Mouse (Mus musculus) kidney, postnatal 0 days (tissue): Measurements from ENCODE around the gene Smurf1. TPM values are rescaled to one million over a fixed set of nuclear protein-coding genes. Genes with fewer than 3 reads are reported as not detected.

Source experiments
- ATAC-seq: fragments of 200-750 bp; cut with Nextera tagmentation; replicated peaks from 2 replicates; pipeline ENCODE4 v1.8.0; 2017; ENCODE audit warnings: low read depth, moderate number of reproducible peaks, moderate TSS enrichment, moderate library complexity; ENCODE audit not compliant: low FRiP score
- DNase-seq: peaks from one replicate; pipeline ENCODE4 v3.0.0-alpha.2; 2016; ENCODE audit warnings: low spot score
- H3K27ac ChIP-seq: fragments of 300-500 bp; sonication (generic); 2 replicates; pipeline ENCODE4 v1.5.1; 2014; ENCODE audit warnings: mild to moderate bottlenecking
- H3K27me3 ChIP-seq: fragments of 300-500 bp; sonication (generic); 2 replicates; pipeline ENCODE4 v1.6.1; 2014; ENCODE audit warnings: low read length, mixed read lengths; ENCODE audit not compliant: insufficient read depth
- H3K36me3 ChIP-seq: fragments of 300-500 bp; sonication (generic); 2 replicates; pipeline ENCODE4 v1.6.1; 2014; ENCODE audit warnings: low read length, mixed read lengths; ENCODE audit not compliant: insufficient read depth
- H3K4me1 ChIP-seq: fragments of 300-500 bp; sonication (generic); replicated peaks from 2 replicates; pipeline ENCODE4 v1.6.1; 2014; ENCODE audit warnings: antibody characterized with exemption, low read length, mixed read lengths; ENCODE audit not compliant: insufficient read depth
- H3K4me2 ChIP-seq: fragments of 300-500 bp; sonication (generic); 2 replicates; pipeline ENCODE4 v1.6.1; 2014; ENCODE audit warnings: mild to moderate bottlenecking, low read length, moderate library complexity, mixed read lengths
- H3K4me3 ChIP-seq: fragments of 300-500 bp; sonication (generic); replicated peaks from 2 replicates; pipeline ENCODE4 v1.5.1; 2014; ENCODE audit warnings: low read depth, low read length
- H3K9ac ChIP-seq: fragments of 300-500 bp; sonication (generic); 2 replicates; pipeline ENCODE4 v1.6.1; 2014; ENCODE audit warnings: low read depth, low read length
- H3K9me3 ChIP-seq: fragments of 300-500 bp; sonication (generic); replicated peaks from 2 replicates; pipeline ENCODE4 v1.6.1; 2016; ENCODE audit warnings: low read length, inconsistent platforms, mixed read lengths
- CTCF ChIP-seq: IDR thresholded peaks from 2 replicates; pipeline ENCODE4 v1.5.1; 2016; ENCODE audit warnings: antibody characterized with exemption, low read depth, mild to moderate bottlenecking, moderate library complexity
- WGBS: fragments of 180-500 bp; shearing (Covaris S2); extraction: QIAGEN DNeasy Blood & Tissue Kit; methylation state at CpG from one replicate; pipeline ENCODE4 v1.1.7; 2014; 5-methylcytosine and 5-hydroxymethylcytosine counted together
- microRNA-seq: library from miRNA; unstranded; fragments of <30 nt; microRNA quantifications from one replicate; pipeline ENCODE4, GENCODE M21; 2016
- polyA plus RNA-seq: library from polyadenylated mRNA; unstranded; fragments of >200 nt; fragmentation: Nextera tagmentation; extraction: Ambion mirVana; gene quantifications from 2 replicates; pipeline ENCODE4 v1.2.1, GENCODE M21; 2015

The Smurf1 gene
- polyA plus RNA-seq, 1 experiment from 2014 or later, result 13.4 TPM

DNA sequence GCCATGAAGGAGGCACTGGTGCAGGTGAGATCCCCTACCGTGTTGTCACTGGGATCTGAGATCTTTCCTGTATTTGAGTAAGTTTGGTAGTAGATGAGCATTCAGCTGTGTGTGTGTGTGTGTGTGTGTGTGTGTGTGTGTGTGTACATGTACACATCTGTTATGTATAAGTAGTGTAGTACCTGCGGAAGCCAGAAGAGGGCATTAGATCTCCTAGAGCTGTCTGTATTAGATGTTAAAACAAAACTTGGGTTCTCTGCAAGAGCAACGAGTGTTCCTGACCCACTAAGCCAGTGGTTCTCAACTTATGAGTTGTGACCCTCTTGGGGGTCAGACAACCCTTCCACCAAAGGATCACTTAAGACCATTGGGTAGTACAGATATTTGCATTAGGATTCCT is 129.5 kb downstream of the Smurf1 start:
- peaks cover 90% of the 10 kb centered on the region for H3K36me3 ChIP-seq
- H3K9me3 ChIP-seq, result no peaks in the 10 kb centered on the region
- H3K4me1 ChIP-seq, result no peaks in the 10 kb centered on the region
- no peak overlapping the region for H3K27ac ChIP-seq
- no peaks in the 10 kb centered on the region for H3K27me3 ChIP-seq
- WGBS, result 93% methylated on average over 3 of the region's 3 CpGs
- no peak overlapping the region for H3K4me2 ChIP-seq
- ATAC-seq (no peak), DNase-seq (peak; percentile 70)
- TF ChIP-seq CTCF, result peak; percentile 56
- H3K4me3 ChIP-seq, result no peak overlapping the region
- H3K9ac ChIP-seq, result no peak overlapping the region

DNA sequence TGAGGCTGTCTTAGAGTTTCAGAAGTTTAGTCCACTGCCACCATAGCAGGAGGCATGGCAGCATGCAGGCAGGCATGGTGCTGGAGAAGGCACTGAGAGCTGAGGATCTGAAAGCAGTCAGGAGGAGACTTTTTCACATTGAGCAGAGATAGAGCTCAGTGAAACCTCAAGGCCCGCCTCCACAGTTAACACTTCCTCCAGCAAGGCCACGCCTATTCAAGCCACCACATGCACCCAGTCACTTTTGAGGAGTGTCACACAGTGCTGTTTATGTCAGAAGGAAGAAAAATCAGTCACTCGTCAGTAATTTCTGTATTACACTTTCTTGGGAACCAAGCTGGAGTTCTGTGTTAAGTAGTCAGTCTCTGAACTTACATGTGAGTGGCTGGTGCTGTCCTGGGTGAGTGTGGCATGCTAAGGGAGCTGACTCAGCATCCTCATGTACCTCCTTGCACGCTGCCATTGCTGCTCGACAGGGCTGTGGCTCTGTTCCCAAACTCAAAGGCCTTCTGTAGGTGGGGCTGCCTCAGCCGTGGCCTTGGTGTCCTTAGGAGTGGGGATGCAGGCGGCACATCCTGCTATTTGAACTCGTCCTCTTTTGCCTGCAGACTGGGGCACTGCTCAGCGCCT is 133.7 kb downstream of the Smurf1 start:
- no peak for DNase-seq
- Histone ChIP-seq H3K27me3 (no peaks in the 10 kb centered on the region), H3K4me2 (no peak overlapping the region), H3K27ac (no peak overlapping the region), H3K9me3 (no peaks in the 10 kb centered on the region), H3K9ac (no peak overlapping the region), H3K4me3 (no peak overlapping the region), H3K4me1 (no peaks in the 10 kb centered on the region), H3K36me3 (peaks cover 95% of the 10 kb centered on the region)
- TF ChIP-seq CTCF, result no peak
- no peak for ATAC-seq
- 87% methylated on average over 9 of the region's 9 CpGs for WGBS

DNA sequence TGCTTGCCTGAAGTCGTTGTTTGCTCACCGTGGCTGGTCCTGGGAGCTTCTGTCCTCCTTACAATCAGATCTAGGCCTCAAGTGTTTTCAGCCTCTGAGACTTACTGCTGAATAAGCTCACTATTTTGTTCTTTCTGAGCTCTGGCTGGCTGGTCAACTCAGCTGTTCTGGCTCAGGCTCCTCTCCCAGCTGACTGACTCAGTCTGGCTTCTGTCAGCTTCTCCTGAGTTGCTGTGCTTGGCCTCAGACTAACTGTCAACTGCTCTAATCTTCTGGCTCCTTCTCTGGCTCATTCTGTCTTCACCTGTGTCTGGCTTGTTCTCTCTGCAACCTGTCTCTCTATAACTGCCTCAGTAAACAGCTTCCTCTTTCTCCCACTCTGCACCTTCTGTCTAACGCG is 136.0 kb downstream of the Smurf1 start:
- DNase-seq (no peak), ATAC-seq (no peak)
- Histone ChIP-seq H3K4me1 (no peaks in the 10 kb centered on the region), H3K9ac (no peak overlapping the region), H3K4me2 (no peak overlapping the region), H3K9me3 (no peaks in the 10 kb centered on the region), H3K36me3 (peaks cover 97% of the 10 kb centered on the region), H3K27ac (no peak overlapping the region), H3K27me3 (no peaks in the 10 kb centered on the region), H3K4me3 (no peak overlapping the region)
- WGBS, result 83% methylated on average over 4 of the region's 4 CpGs
- no peak for TF ChIP-seq CTCF

DNA sequence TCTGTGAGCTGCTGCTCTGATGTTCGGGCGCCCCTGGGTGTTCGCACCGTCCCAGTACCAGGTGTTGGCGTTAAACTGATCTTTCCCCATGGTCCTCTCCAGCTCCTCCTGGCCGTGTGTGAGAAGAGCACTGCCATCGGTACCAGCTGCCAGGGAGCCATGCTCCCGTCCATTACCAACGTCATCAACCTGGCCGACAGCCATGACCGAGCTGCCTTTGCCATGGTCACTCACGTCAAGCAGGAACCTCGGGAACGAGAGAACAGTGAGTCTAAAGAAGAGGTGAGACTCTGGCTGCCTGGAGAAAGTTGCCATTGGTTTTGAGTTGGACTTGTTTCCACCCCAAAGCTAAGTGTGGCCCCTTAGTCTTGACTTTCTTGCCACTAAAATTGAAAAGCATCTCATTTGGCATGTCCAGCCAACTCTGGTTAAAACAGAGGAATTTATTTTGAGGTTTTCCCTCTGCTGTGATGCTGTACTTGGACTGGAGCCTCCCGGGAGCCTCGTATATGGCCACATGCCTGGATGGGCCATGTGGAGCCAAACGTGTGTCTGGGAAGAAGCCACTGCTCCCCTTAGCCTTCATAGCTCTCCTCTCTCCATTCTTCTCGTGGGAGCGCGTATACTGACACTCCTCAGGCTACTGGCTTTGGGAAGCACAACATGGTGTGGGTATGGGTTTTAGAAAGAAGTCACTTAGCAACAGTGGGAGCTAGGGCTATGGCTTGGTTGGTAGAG is 137.1 kb downstream of the Smurf1 start:
- Histone ChIP-seq H3K4me1 (no peaks in the 10 kb centered on the region), H3K4me3 (no peak overlapping the region), H3K9me3 (no peaks in the 10 kb centered on the region), H3K36me3 (peaks cover 98% of the 10 kb centered on the region), H3K4me2 (no peak overlapping the region), H3K27ac (no peak overlapping the region), H3K9ac (no peak overlapping the region), H3K27me3 (no peaks in the 10 kb centered on the region)
- ATAC-seq (no peak), DNase-seq (no peak)
- WGBS, result 92% methylated on average over 20 of the region's 20 CpGs
- no peak for TF ChIP-seq CTCF

Small RNAs within 50 kb of the gene (microRNA-seq; reads per million reads assigned to microRNA genes)
- gene Mir7039, result not detected

Other genes with a start within 250 kb of the Smurf1 start
- gene Tmem130, start 204.0 kb downstream of the Smurf1 start, polyA plus RNA-seq, result 0.17 and 0.24 TPM in 2 replicates
- gene Trrap, start 198.1 kb downstream of the Smurf1 start, polyA plus RNA-seq, result 41.1 and 52.1 TPM in 2 replicates
- not detected in 2 replicates for gene Gm4871, start 66.9 kb upstream of the Smurf1 start, polyA plus RNA-seq
- not detected in 2 replicates for gene 1700018F24Rik, start 77.1 kb upstream of the Smurf1 start, polyA plus RNA-seq
- gene Arpc1a, start 118.0 kb upstream of the Smurf1 start, polyA plus RNA-seq, result 145 and 156 TPM in 2 replicates
- not detected in 2 replicates for gene Kpna7, start 118.2 kb upstream of the Smurf1 start, polyA plus RNA-seq
- gene Arpc1b, start 148.4 kb upstream of the Smurf1 start, polyA plus RNA-seq, result 261 and 283 TPM in 2 replicates
- 89.9 and 95.7 TPM in 2 replicates for gene Pdap1, start 174.4 kb upstream of the Smurf1 start, polyA plus RNA-seq
- 185 and 186 TPM in 2 replicates for gene Bud31, start 174.5 kb upstream of the Smurf1 start, polyA plus RNA-seq
- gene Ptcd1, start 201.3 kb upstream of the Smurf1 start, polyA plus RNA-seq, result 14.7 and 15.2 TPM in 2 replicates
- 35.5 and 38.5 TPM in 2 replicates for gene Cpsf4, start 201.4 kb upstream of the Smurf1 start, polyA plus RNA-seq
- gene Atp5j2, start 226.2 kb upstream of the Smurf1 start, polyA plus RNA-seq, result 678 and 711 TPM in 2 replicates
- gene Zkscan14, start 236.0 kb upstream of the Smurf1 start, polyA plus RNA-seq, result 10.1 and 11.5 TPM in 2 replicates
- gene Zkscan5, start 238.7 kb upstream of the Smurf1 start, polyA plus RNA-seq, result 10.4 and 10.8 TPM in 2 replicates